Mouse (Mus musculus): ENCODE measurements around the gene Ak7. TPM values are rescaled to one million over a fixed set of nuclear protein-coding genes. Genes with fewer than 3 reads are reported as not detected.

Ak7 gene
- polyA plus RNA-seq, 1 experiment from 2014 or later: 0.86 TPM

- no peaks in the 10 kb centered on the region for H3K4me1 ChIP-seq
- H3K36me3 ChIP-seq: peaks cover 39% of the 10 kb centered on the region
- no peak overlapping the region for H3K4me3 ChIP-seq
- no peak overlapping the region for H3K27ac ChIP-seq
- no peaks in the 10 kb centered on the region for H3K9me3 ChIP-seq
- H3K9ac ChIP-seq: no peak overlapping the region
- H3K27me3 ChIP-seq (replicated peaks): no peaks in the 10 kb centered on the region
- ATAC-seq (ENCODE audit: low FRiP score, low read depth): no peak
- whole genome bisulfite sequencing: 81% methylated on average over 7 of the region's 7 CpGs
- no peak overlapping the region for H3K4me2 ChIP-seq (replicated peaks)
Measured at GRCm38 (mm10) chr12:105695848-105696247, 9.9 kb upstream of the Ak7 start.

- 89% methylated on average over 8 of the region's 8 CpGs for WGBS
- no peak overlapping the region for H3K4me2 ChIP-seq (replicated peaks)
- no peaks in the 10 kb centered on the region for H3K4me1 ChIP-seq
- peaks cover 42% of the 10 kb centered on the region for H3K36me3 ChIP-seq
- no peak overlapping the region for H3K27ac ChIP-seq
- ATAC-seq (ENCODE audit: low FRiP score, low read depth): no peak
- H3K27me3 ChIP-seq (replicated peaks): no peaks in the 10 kb centered on the region
- no peak overlapping the region for H3K4me3 ChIP-seq
- H3K9ac ChIP-seq: no peak overlapping the region
- no peaks in the 10 kb centered on the region for H3K9me3 ChIP-seq
Measured at GRCm38 (mm10) chr12:105697104-105697780, 8.5 kb upstream of the Ak7 start.

- H3K4me2 ChIP-seq (replicated peaks): no peak overlapping the region
- no peak overlapping the region for H3K9ac ChIP-seq
- no peaks in the 10 kb centered on the region for H3K9me3 ChIP-seq
- no peak for ATAC-seq (ENCODE audit: low FRiP score, low read depth)
- H3K27ac ChIP-seq: no peak overlapping the region
- no peaks in the 10 kb centered on the region for H3K27me3 ChIP-seq (replicated peaks)
- H3K4me3 ChIP-seq: no peak overlapping the region
- peaks cover 30% of the 10 kb centered on the region for H3K36me3 ChIP-seq
- peaks cover 3% of the 10 kb centered on the region; the same call in 1 of the 2 replicates for H3K4me1 ChIP-seq
- 91% methylated on average over 12 of the region's 12 CpGs for WGBS
Measured at GRCm38 (mm10) chr12:105700433-105700832, 5.3 kb upstream of the Ak7 start.

- WGBS: 68% methylated on average over 17 of the region's 17 CpGs
- no peaks in the 10 kb centered on the region for H3K27me3 ChIP-seq (replicated peaks)
- no peak overlapping the region for H3K9ac ChIP-seq
- no peaks in the 10 kb centered on the region for H3K36me3 ChIP-seq
- no peaks in the 10 kb centered on the region for H3K9me3 ChIP-seq
- H3K4me1 ChIP-seq: peaks cover 8% of the 10 kb centered on the region
- no peak overlapping the region for H3K4me3 ChIP-seq
- peak overlapping the region; percentile 27 for H3K4me2 ChIP-seq (replicated peaks)
- no peak overlapping the region for H3K27ac ChIP-seq
- ATAC-seq (ENCODE audit: low FRiP score, low read depth): no peak
Measured at GRCm38 (mm10) chr12:105718616-105719015, 12.8 kb downstream of the Ak7 start.

GRCm38 (mm10) chr12:105720196-105720595, 14.4 kb downstream of the Ak7 start:
- Histone ChIP-seq H3K9ac (no peak overlapping the region), H3K9me3 (no peaks in the 10 kb centered on the region), H3K27me3 (replicated peaks) (no peaks in the 10 kb centered on the region), H3K36me3 (no peaks in the 10 kb centered on the region), H3K4me1 (peaks cover 8% of the 10 kb centered on the region), H3K27ac (no peak overlapping the region), H3K4me2 (replicated peaks) (no peak overlapping the region), H3K4me3 (no peak overlapping the region)
- no peak for ATAC-seq (ENCODE audit: low FRiP score, low read depth)
- WGBS: 81% methylated on average over 3 of the region's 3 CpGs

GRCm38 (mm10) chr12:105721452-105722132, 15.8 kb downstream of the Ak7 start:
- no peaks in the 10 kb centered on the region for H3K27me3 ChIP-seq (replicated peaks)
- H3K9me3 ChIP-seq: no peaks in the 10 kb centered on the region
- 0 out of 2 replicates have a peak overlapping the region, but pooled peaks have one; percentile 3 for H3K9ac ChIP-seq
- no peaks in the 10 kb centered on the region for H3K36me3 ChIP-seq
- no peak overlapping the region for H3K4me2 ChIP-seq (replicated peaks)
- H3K4me1 ChIP-seq: peaks cover 8% of the 10 kb centered on the region
- no peak overlapping the region for H3K4me3 ChIP-seq
- WGBS: 43% methylated on average over 14 of the region's 14 CpGs
- ATAC-seq (ENCODE audit: low FRiP score, low read depth): peak; percentile 49; the same call in 1 of the 2 replicates
- no peak overlapping the region for H3K27ac ChIP-seq

GRCm38 (mm10) chr12:105722657-105723056, 16.9 kb downstream of the Ak7 start:
- Histone ChIP-seq H3K4me1 (peaks cover 8% of the 10 kb centered on the region), H3K36me3 (no peaks in the 10 kb centered on the region), H3K4me2 (replicated peaks) (no peak overlapping the region), H3K27me3 (replicated peaks) (no peaks in the 10 kb centered on the region), H3K27ac (no peak overlapping the region), H3K4me3 (no peak overlapping the region), H3K9ac (no peak overlapping the region), H3K9me3 (no peaks in the 10 kb centered on the region)
- ATAC-seq (ENCODE audit: low FRiP score, low read depth): no peak
- WGBS: 4% methylated on average over 5 of the region's 5 CpGs

- no peaks in the 10 kb centered on the region for H3K9me3 ChIP-seq
- no peak overlapping the region for H3K4me3 ChIP-seq
- H3K36me3 ChIP-seq: no peaks in the 10 kb centered on the region
- ATAC-seq (ENCODE audit: low FRiP score, low read depth): no peak
- no peak overlapping the region for H3K4me2 ChIP-seq (replicated peaks)
- no peaks in the 10 kb centered on the region for H3K27me3 ChIP-seq (replicated peaks)
- peaks cover 8% of the 10 kb centered on the region for H3K4me1 ChIP-seq
- H3K27ac ChIP-seq: no peak overlapping the region
- H3K9ac ChIP-seq: no peak overlapping the region
- WGBS: 70% methylated on average over 1 of the region's 1 CpGs
Measured at GRCm38 (mm10) chr12:105724616-105725015, 18.8 kb downstream of the Ak7 start.

GRCm38 (mm10) chr12:105725736-105726135, 20.0 kb downstream of the Ak7 start:
- Histone ChIP-seq H3K4me3 (no peak overlapping the region), H3K4me1 (peaks cover 8% of the 10 kb centered on the region), H3K27me3 (replicated peaks) (no peaks in the 10 kb centered on the region), H3K9me3 (no peaks in the 10 kb centered on the region), H3K27ac (no peak overlapping the region), H3K36me3 (no peaks in the 10 kb centered on the region), H3K9ac (no peak overlapping the region), H3K4me2 (replicated peaks) (no peak overlapping the region)
- 82% methylated on average over 13 of the region's 13 CpGs for WGBS
- no peak for ATAC-seq (ENCODE audit: low FRiP score, low read depth)

GRCm38 (mm10) chr12:105727268-105727667, 21.5 kb downstream of the Ak7 start:
- H3K27ac ChIP-seq: no peak overlapping the region
- H3K4me3 ChIP-seq: no peak overlapping the region
- WGBS: 90% methylated on average over 3 of the region's 3 CpGs
- no peaks in the 10 kb centered on the region for H3K4me1 ChIP-seq
- 0 out of 2 replicates have a peak, but pooled peaks have one; percentile 21 for ATAC-seq (ENCODE audit: low FRiP score, low read depth)
- H3K9me3 ChIP-seq: no peaks in the 10 kb centered on the region
- no peaks in the 10 kb centered on the region for H3K36me3 ChIP-seq
- H3K4me2 ChIP-seq (replicated peaks): no peak overlapping the region
- no peak overlapping the region for H3K9ac ChIP-seq
- no peaks in the 10 kb centered on the region for H3K27me3 ChIP-seq (replicated peaks)

- ATAC-seq (ENCODE audit: low FRiP score, low read depth): no peak
- no peaks in the 10 kb centered on the region for H3K27me3 ChIP-seq (replicated peaks)
- H3K36me3 ChIP-seq: no peaks in the 10 kb centered on the region
- no peak overlapping the region for H3K4me3 ChIP-seq
- 33% methylated on average over 8 of the region's 8 CpGs for WGBS
- no peaks in the 10 kb centered on the region for H3K9me3 ChIP-seq
- H3K27ac ChIP-seq: no peak overlapping the region
- H3K4me2 ChIP-seq (replicated peaks): no peak overlapping the region
- no peak overlapping the region for H3K9ac ChIP-seq
- no peaks in the 10 kb centered on the region for H3K4me1 ChIP-seq
Measured at GRCm38 (mm10) chr12:105727964-105728363, 22.2 kb downstream of the Ak7 start.

- Histone ChIP-seq H3K9ac (no peak overlapping the region), H3K27ac (no peak overlapping the region), H3K4me1 (no peaks in the 10 kb centered on the region), H3K9me3 (no peaks in the 10 kb centered on the region), H3K4me2 (replicated peaks) (no peak overlapping the region), H3K36me3 (no peaks in the 10 kb centered on the region), H3K4me3 (no peak overlapping the region), H3K27me3 (replicated peaks) (no peaks in the 10 kb centered on the region)
- 91% methylated on average over 6 of the region's 6 CpGs for WGBS
- ATAC-seq (ENCODE audit: low FRiP score, low read depth): no peak
Measured at GRCm38 (mm10) chr12:105730851-105731460, 25.2 kb downstream of the Ak7 start.

All from neural tube, embryonic 12.5 days (tissue).